Mouse (Mus musculus) stomach, embryonic 15.5 days (tissue): ENCODE results near the gene 2610021A01Rik. TPM values are rescaled to one million over a fixed set of nuclear protein-coding genes. Genes with fewer than 3 reads are reported as not detected.
"Not testable (repeated sequence)": the region's sequence is repeated elsewhere in the genome, so short reads cannot be mapped to it uniquely, and the experiment has no call there.

Source experiments
- ATAC-seq: fragments of 200-750 bp; cut with Nextera tagmentation; 2 replicates; pipeline ENCODE4 v1.8.0; 2017; ENCODE audit warnings: low read depth, moderate number of reproducible peaks, moderate TSS enrichment; ENCODE audit not compliant: insufficient read depth, low FRiP score
- H3K27ac ChIP-seq: fragments of 300-500 bp; sonication (generic); 2 replicates; pipeline ENCODE4 v1.5.1; 2015; ENCODE audit warnings: mild to moderate bottlenecking, inconsistent platforms
- H3K27me3 ChIP-seq: fragments of 300-500 bp; sonication (generic); replicated peaks from 2 replicates; pipeline ENCODE4 v1.6.1; 2015; ENCODE audit warnings: inconsistent platforms
- H3K36me3 ChIP-seq: fragments of 300-500 bp; sonication (generic); 2 replicates; pipeline ENCODE4 v1.6.1; 2015; ENCODE audit warnings: inconsistent platforms
- H3K4me1 ChIP-seq: fragments of 300-500 bp; sonication (generic); 2 replicates; pipeline ENCODE4 v1.6.1; 2015; ENCODE audit warnings: inconsistent platforms
- H3K4me2 ChIP-seq: fragments of 300-500 bp; sonication (generic); 2 replicates; pipeline ENCODE4 v1.6.1; 2015; ENCODE audit warnings: mild to moderate bottlenecking, inconsistent platforms
- H3K4me3 ChIP-seq: fragments of 300-500 bp; sonication (generic); replicated peaks from 2 replicates; pipeline ENCODE4 v1.5.1; 2015; ENCODE audit warnings: inconsistent platforms
- H3K9ac ChIP-seq: fragments of 300-500 bp; sonication (generic); 2 replicates; pipeline ENCODE4 v1.6.1; 2015; ENCODE audit warnings: inconsistent platforms
- H3K9me3 ChIP-seq: fragments of 300-500 bp; sonication (generic); 2 replicates; pipeline ENCODE4 v1.6.1; 2016; ENCODE audit warnings: inconsistent platforms
- WGBS: fragments of 180-500 bp; shearing (Covaris S2); methylation state at CpG from one replicate; pipeline ENCODE4 v1.1.7; 2015; 5-methylcytosine and 5-hydroxymethylcytosine counted together
- polyA plus RNA-seq: library from polyadenylated mRNA; unstranded; fragments of >200 nt; fragmentation: Nextera tagmentation; extraction: Ambion mirVana; gene quantifications from 2 replicates; pipeline ENCODE4 v1.2.1, GENCODE M21; 2015

2610021A01Rik gene
- polyA plus RNA-seq, 1 experiment from 2014 or later = 11.0 TPM

GRCm38 (mm10) chr7:41633221-41633984, 34.4 kb downstream of the 2610021A01Rik start:
- WGBS = under 1% methylated on average over 25 of the region's 26 CpGs
- ATAC-seq = peak; percentile 97
- Histone ChIP-seq H3K4me1 (no peaks in the 10 kb centered on the region), H3K4me3 (peak overlapping the region; percentile 72), H3K27ac (peak overlapping the region; percentile 99), H3K9ac (peak overlapping the region; percentile 65; the same call in 1 of the 2 replicates), H3K36me3 (peaks cover 18% of the 10 kb centered on the region), H3K27me3 (no peaks in the 10 kb centered on the region), H3K4me2 (peak overlapping the region; percentile 94), H3K9me3 (no peaks in the 10 kb centered on the region)

DNA sequence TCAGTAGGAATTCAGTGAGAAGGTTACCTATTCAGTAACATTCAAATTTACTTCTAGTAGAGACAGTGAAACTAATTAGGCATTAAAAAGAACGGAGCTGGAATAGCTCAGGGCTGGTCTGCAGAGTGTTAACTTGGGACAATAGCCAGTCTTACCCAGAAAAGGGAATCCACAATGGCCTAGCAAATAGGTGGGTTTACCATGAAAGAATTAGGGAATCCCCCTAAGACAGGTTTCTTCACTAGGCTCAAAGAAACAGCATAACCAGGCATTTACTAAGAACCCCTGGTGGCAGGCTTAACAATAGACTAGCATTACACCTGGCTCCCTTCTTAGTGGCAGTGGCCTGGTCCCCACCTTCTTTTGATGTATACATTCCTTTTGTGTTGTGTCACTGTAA, 75.3 kb downstream of the 2610021A01Rik start:
- H3K9ac ChIP-seq, H3K36me3 ChIP-seq, H3K27me3 ChIP-seq, H3K9me3 ChIP-seq, H3K4me3 ChIP-seq, H3K27ac ChIP-seq, ATAC-seq, H3K4me2 ChIP-seq, H3K4me1 ChIP-seq: not testable (repeated sequence)
- 68% methylated on average over 1 of the region's 1 CpGs for WGBS

Other genes starting within 250 kb of the 2610021A01Rik start
- gene AI987944, start 205.9 kb upstream of the 2610021A01Rik start, polyA plus RNA-seq = 13.2 and 14.0 TPM in 2 replicates
- 0.14 and 0.22 TPM in 2 replicates for gene Vmn2r57, start 150.5 kb upstream of the 2610021A01Rik start, polyA plus RNA-seq
- 0.08 and 0.14 TPM in 2 replicates for gene Gm20449, start 99.8 kb upstream of the 2610021A01Rik start, polyA plus RNA-seq
- gene AW146154, start 99.3 kb upstream of the 2610021A01Rik start, polyA plus RNA-seq = 10.9 and 11.4 TPM in 2 replicates
- gene Gm6871, start 25.6 kb upstream of the 2610021A01Rik start, polyA plus RNA-seq = 0.09 TPM in 1 of 2 replicates, not detected in the other
- 8.5 and 9.6 TPM in 2 replicates for gene Zfp788, start 34.0 kb downstream of the 2610021A01Rik start, polyA plus RNA-seq